Mouse (Mus musculus) naive thymus-derived CD4-positive, alpha-beta T cell, adult 2 months (primary cell): ENCODE data around the gene Def8.
A peak's percentile ranks its signal among the peaks of the same experiment; 100 is the strongest.
"Not testable (repeated sequence)": the region's sequence is repeated elsewhere in the genome, so short reads cannot be mapped to it uniquely, and the experiment has no call there.

ENCODE experiments used
- DNase-seq: peaks from one replicate; pipeline ENCODE4 v3.0.0-alpha.2; 2011; ENCODE audit warnings: low read depth

The Def8 gene

DNA sequence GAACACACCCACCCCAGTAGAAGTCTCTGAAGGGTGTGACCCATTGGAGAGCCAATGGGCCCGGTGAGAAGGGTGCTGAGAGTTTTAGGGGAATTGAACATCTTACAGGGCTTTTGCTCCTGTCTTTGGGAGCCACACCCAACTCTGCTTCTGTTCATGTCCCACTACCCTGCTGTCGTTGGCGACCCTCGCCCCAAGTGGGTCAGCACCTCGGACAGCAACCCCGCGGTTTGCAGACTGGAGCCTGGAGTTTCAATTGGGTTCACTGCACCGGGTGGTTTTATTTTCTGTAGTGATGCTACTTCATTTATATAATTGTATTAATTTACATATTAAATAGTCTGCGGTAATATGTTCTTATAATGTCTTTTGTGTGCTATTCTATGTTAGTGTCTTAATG is 9.1 kb upstream of the Def8 start:
- DNase-seq = no peak

DNA sequence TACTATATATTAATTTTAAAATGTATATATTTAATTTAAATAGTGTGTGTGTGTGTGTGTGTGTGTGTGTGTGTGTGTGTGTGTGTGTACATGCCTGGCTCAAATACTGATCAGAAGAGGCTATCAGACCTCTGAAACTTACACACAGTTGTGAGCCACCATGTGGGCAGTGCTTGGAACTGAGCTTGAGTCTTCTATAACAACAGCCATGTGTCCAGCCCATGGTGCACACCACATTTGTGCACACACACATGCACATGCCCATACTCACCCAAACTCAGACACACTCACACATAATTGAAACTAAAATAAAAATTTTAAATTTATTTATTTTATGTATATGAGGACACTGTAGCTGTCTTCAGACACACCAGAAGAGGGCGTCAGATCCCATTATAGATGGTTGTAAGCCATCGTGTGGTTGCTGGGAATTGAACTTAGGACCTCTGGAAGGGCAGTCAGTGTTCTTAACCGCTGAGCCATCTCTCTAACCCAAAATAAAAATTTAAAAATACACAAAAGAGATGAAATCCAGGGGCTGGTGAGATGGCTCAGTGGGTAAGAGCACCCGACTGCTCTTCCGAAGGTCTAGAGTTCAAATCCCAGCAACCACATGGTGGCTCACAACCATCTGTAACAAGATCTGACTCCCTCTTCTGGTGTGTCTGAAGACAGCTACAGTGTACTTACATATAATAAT is 8.2 kb upstream of the Def8 start:
- not testable (repeated sequence) for DNase-seq

DNA sequence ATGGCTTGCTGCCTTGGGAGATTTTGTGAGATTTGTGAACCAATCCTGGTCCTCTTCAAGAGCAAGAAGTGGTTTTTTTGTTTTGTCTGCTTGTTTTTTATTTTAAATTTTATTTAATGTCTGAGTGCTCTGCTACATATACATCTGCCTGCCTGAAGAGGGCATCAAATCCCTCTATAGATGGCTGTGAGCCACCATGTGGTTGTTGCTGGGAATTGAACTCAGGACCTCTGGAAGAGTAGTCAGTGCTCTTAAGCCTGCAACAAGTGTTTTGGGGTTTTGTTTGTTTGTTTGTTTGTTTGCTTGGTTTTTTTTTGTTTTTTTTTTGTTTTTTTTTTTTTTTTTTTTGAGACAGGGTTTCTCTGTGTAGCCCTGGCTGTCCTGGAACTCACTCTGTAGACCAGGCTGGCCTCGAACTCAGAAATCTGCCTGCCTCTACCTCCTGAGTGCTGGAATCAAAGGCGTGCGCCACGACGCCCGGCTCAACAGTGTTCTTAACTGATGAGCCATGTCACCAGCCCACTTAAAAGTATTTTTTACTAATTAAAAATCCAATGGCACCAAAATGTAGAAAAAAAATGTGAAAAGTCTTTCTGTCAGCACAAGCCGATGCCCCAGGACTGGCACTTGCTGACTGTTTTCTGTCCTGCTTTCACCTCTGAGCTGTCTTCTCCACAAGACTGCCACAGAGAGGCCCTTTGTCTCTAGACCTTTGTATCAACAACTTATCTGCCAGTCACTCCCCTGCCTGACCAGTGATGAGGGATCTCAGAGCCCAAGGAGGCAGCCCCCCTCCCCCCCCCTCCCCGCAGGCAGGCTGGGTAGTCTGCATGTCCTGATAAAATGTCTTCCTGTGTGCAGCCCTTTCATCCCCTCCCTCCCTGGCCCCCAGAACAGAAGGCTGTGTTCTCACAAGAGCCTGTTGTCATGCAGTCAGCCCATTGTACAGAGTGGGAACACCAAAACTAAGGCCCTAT is 7.1 kb upstream of the Def8 start:
- DNase-seq = peak; percentile 72

DNA sequence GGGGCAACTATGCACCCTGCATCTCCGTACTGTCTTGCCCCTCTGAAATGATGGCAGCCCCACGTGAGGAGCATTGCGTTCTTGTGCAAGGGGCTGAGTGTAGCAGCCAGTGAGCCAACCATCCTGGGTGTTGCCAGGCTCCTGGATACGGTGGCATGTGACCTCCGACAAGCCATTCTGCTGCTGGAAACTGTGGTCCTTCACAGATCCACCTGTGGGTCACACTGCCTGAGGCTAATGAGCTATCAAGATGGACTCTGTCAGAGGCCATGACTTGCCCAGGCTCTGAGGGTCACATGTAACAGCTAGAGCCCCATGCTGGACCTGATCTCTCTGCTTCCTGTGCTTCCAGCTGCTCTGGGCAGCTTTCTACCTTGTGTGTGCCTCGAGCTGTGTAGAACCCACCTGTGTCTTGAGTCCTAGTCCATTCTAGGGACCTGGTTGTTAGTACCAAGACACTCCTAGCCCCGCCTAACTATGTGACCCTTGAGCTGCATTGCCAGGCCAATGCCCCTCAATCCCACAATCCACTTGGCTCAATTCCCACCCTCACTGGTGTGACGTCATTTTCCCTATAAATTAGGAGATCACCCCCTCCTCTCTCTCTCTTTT is 6.3 kb upstream of the Def8 start:
- DNase-seq = no peak

DNA sequence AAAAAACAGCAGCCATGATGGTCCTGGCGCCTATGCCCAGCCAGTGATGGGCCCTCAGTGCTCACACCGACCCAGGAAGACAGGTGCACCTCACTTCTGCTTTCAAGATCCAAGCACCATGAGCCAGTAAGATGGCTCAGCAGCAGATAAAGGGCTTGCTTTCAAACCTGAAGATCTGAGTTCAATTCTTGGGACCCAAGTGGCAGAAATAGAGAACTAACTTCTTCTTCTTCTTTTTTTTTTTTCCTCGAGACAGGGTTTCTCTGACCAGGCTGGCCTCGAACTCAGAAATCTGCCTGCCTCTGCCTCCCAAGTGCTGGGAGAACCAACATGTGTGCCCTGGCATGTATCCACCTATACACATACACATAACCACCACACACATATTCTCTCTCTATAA is 3.6 kb upstream of the Def8 start:
- DNase-seq = no peak

DNA sequence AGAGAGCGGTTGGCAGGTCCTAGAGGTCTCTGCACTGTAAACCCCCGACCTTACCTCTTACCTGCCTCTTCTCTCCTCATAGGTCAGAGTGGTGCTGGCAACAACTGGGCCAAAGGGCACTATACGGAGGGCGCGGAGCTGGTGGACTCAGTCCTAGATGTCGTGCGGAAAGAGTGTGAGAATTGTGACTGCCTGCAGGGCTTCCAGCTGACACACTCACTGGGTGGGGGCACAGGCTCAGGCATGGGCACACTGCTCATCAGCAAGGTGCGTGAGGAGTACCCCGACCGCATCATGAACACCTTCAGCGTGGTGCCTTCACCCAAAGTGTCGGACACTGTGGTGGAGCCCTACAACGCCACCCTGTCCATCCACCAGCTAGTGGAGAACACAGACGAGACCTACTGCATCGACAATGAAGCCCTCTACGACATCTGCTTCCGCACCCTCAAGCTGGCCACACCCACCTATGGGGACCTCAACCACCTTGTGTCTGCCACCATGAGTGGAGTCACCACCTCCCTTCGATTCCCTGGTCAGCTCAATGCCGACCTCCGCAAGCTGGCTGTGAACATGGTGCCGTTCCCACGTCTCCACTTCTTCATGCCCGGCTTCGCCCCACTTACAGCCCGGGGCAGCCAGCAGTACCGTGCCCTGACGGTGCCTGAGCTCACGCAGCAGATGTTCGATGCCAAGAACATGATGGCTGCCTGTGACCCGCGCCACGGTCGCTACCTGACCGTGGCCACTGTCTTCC is 2.6 kb upstream of the Def8 start:
- no peak for DNase-seq

DNA sequence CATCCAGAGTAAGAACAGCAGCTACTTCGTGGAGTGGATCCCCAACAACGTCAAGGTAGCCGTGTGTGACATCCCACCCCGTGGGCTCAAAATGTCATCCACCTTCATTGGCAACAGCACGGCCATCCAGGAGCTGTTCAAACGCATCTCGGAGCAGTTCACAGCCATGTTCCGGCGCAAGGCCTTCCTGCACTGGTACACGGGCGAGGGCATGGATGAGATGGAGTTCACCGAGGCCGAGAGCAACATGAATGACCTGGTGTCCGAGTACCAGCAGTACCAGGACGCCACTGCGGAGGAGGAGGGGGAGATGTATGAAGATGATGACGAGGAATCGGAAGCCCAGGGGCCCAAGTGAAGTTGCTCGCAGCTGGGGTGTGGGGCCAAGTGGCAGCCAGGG is 2.0 kb upstream of the Def8 start:
- no peak for DNase-seq

DNA sequence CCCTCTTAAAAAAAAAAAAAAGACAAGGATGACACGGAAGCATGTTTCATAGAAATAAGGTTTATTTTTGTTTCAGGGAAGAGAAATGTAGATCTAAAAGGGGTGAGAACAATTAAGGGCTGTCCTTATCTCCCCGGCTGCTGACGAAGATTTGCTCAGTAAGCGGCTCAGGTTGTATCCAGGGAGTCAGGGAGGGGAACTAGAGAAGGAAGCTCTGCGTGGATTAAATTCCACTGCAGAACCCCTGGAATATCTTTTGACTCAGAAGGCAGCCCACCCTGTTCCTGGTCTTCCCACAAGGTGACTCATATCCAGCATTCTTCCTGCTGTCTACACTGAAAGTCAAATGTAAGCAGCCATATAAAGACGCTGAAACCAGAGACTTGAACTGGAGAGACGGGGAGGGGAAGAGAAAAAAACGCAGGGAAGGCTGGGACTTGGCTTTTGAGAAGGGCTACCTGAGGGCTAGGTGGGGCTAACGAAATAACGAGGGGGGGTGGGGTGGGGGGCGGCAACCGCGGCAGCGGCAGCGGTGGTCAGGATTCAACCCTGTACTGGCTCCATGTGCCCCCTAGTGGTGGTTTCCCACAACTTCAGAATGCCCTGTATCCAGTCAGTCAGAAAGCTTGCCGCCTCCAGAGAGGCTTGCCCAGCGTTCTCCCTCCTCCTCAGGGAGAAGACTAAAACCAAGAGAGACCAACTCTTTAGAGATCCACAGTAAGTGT is 1.1 kb upstream of the Def8 start:
- peak; percentile 81 for DNase-seq

DNA sequence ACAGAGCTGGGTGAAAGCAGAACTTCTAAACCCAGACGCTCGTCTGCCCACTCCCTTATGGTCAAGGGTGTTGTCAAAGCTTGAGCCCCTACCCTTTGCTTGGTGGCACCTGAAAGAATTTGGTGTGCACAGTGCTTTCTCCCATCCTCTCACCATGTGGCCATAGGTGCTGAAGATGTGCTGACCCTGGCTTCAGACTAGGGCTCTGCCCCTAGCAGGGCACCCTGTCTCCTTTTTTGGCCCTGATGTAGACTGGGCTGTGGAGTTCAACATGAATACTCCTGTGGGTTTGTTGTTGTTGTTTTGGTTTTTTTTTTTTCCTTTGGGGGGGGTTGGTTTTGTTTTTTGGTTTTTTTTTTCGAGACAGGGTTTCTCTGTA is 557 bp upstream of the Def8 start:
- no peak for DNase-seq

DNA sequence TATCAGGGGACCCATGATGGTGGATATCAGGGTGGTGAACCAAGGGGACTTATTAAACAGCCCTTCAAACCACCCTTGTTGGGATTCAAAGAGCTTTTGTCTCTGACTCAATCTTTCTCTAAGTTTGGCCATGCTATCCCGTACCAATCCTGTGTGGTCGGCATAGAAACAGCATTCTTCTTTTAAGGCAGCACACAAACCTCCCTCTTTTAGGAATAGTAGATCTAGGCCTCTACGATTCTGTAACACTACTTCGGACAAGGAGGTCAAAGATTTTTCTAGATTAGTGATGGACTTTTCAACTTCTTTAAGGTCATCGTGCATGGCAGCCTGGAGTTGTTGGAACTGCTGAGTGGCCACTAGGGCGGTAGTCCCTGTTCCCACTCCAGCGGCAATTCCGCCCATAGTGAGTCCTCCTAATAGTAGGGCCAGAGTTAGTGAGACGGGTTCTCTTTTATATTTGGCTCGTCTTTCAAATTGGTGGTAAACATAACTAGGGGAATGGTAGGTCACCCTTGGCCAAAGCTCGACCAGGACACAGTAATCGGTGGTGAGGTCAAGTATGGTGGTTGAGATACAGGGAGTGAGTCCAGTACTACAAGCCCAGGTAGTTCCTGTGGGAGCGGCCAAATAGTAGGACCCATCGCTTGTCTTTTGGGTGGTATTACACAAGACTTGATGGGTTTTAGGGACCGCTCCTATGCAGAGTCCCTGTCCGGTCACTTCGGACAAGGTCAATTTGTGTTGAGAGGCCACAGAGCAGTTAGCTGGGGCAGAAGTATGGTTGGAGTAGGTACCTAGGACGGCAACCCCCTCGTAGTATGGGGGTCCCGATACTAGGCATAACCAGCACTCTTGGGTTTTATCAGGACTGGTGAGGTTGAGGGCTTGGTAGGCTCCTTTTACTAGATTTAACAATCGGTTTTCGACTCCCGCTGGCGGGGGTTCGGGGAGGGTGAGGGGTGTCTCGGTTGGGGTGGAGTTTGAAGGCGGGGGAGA is 3.5 kb downstream of the Def8 start:
- no peak for DNase-seq

DNA sequence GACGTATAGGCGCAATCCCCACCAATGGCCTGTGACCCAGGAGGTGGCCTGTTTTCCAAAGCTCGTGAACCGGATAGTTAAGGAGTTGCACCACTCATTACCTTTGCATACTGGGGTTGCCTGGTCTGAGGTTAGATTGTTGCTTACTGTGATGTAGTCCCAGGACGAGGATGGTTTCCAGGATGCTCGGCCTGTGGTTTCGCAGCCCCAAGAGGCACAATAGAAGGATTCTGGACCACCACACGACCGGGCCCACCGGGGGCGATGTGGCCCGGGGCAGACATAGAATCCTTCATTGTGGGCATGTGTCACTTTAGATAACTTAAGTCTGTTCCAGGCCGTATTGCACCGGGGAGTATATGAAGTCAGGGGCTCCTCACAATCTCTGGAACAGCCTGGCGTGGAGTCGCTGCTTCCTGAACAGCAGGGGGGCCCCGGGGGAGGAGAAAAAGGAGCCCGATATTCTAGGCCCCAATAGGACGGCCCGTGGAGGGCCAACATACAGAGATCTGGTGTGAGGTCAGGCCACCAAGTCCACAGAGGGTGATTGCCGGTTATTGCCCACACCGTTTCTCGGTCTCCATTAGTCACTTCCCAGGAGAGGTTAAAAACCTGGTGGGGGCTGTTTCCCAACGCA is 4.4 kb downstream of the Def8 start:
- no peak for DNase-seq

DNA sequence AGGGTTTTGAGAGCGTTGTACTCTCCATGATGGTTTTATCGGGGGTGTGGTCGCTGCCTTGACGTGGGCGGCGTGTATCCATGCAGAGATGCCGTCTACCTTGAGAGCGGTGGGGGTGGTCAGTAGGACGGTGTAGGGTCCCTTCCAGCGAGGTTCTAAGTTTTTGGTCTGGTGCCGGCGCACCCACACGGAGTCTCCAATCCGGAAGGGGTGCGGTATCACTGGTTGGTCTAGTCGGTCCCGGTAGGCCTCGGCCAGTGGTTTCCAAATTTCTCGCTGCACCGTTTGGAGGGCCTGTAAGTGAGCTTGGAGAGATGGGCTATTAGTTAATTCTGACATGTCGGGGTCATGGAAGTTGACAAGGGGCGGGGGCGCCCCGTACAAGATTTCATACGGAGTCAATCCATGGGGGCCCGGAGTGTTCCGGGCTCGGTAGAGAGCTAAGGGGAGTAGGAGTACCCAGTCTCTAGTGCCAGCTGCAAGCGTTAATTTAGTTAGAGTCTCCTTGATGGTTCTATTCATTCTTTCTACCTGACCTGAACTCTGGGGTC is 5.1 kb downstream of the Def8 start:
- no peak for DNase-seq

DNA sequence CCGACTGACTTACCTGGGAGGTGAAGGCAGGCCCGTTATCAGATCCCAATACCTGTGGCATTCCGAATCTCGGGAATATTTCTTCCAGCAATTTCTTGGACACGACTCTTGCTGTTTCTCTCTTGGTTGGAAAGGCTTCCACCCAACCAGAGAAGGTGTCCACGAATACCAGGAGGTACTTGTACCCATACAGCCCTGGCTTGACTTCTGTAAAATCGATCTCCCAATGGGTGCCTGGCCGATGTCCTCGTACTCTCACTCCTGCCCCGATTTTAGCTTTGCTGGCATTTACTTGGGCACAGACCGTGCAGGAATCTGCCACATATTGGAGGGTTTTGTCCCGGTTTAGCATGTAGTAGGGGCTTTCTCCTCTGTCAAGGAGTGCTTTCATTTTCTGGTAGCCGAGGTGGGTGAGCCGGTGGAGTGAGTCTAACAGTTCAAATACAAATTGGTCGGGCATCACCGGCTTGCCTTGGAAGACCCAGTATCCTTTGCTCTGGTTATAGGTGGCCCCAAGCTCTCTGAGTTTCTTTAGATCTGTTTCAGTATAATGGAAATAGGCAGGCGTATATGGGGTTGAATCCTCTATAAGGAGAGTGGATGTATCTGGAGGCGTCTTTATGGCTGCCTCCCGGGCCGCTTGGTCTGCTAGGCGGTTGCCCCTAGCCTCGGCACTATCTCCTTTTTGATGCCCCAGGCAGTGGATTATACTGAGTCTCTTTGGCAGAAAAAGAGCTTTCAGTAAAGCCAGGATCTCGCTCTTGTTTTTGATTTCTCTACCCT is 5.8 kb downstream of the Def8 start:
- no peak for DNase-seq

DNA sequence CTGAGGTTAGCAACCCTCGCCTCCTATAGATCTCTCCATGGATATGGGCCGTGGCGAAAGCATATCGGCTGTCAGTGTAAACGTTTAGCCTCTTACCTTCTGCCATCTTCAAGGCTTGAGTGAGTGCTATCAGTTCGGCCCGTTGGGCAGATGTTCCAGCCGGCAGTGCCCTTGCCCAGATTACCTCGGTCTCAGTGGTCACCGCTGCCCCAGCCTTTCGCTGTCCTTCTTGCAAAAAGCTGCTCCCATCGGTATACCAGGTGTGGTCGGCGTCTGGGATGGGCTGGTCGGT is 6.3 kb downstream of the Def8 start:
- DNase-seq = not testable (repeated sequence)

DNA sequence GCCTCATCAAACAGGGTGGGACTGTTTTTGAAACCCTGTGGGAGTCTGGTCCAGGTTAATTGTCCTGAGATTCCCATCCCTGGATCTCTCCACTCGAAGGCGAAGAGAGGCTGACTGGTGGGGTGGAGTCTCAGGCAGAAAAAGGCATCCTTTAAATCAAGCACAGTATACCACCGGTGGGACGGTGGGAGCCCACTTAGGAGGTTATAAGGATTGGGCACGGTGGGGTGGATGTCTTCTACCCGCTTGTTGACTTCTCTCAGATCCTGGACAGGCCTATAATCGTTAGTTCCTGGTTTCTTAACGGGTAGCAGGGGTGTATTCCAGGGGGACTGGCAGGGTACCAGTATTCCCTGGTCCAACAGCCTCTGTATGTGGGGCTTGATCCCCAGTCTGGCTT is 7.6 kb downstream of the Def8 start:
- DNase-seq = not testable (repeated sequence)

DNA sequence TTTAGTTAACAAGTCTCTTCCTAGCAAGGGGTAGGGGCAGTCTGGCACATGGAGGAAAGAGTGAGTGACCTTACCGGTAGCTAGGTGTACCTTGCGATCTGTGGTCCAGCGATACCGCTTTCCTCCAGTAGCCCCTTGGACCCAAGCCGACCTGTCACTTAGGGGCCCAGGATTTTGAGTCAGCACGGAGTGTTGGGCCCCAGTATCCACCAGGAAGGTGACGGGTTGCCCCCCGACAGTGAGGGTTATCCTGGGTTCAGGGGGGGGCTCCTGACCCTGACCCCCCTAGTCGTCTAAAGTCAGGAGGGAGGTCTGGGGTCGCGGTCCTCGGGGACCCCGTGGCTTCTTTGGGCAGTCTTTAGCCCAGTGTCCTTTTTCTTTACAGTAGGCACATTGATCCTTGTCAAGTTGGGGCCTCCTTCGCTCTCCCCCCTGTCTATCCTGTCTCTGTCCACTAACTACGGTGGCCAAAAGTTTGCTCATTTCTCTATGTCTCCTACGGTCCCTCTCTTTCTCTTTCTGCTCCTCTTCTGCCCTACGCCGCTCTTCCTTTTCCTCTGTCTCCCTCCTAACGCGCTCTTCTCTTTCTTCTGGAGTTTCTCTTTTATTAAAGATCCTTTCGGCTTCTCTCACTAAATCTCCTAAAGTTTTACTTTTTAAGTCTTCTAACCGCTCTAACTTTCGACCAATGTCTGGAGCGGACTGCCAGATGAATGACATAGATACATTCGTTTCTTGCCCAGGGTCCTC is 8.5 kb downstream of the Def8 start:
- DNase-seq = no peak

DNA sequence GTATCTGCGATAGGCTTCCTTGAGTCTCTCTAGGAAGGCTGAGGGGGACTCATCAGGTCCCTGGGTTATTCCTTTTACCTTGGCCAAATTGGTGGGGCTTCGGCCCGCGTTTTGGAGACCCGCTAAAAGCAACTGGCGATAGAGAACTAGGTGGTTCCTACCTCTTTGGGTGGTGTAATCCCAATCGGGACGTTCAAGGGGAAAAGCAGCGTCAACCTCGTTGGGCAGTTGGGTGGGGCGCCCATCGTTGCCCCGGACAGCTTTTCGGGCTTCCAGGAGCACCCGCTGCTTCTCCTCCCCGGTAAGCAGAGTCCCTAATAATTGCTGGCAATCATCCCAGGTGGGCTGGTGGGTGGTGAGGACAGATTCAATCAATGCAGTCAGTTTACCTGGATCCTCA is 9.1 kb downstream of the Def8 start:
- DNase-seq = no peak
